Mouse (Mus musculus): ENCODE data around the gene Clic3. TPM values are rescaled to one million over a fixed set of nuclear protein-coding genes. Genes with fewer than 3 reads are reported as not detected.
"Not testable (repeated sequence)": the region's sequence is repeated elsewhere in the genome, so short reads cannot be mapped to it uniquely, and the experiment has no call there.

Gene Clic3
- polyA plus RNA-seq (2012; ENCODE audit: insufficient read depth, insufficient read length, missing spikeins), result not detected in 2 replicates

GRCm38 (mm10) chr2:25456205-25456953, at the start of gene Clic3:
Gene Clic3 (plus strand): TSS chr2:25456838.
- Histone ChIP-seq H3K4me3 (ENCODE audit: insufficient read depth, low read depth, low read length) (no peak within 1 kb of the TSS), H3K27ac (replicated peaks; ENCODE audit: low read depth, low read length) (no peak within 1 kb of the TSS), H3K4me1 (ENCODE audit: control insufficient read depth, insufficient read depth, insufficient read length, low read length) (peaks cover 3% of the 10 kb centered on the region)

GRCm38 (mm10) chr2:25408908-25409307, 47.7 kb upstream of the Clic3 start:
- Histone ChIP-seq H3K27ac (replicated peaks; ENCODE audit: low read depth, low read length) (no peak overlapping the region), H3K4me1 (ENCODE audit: control insufficient read depth, insufficient read depth, insufficient read length, low read length) (no peaks in the 10 kb centered on the region), H3K4me3 (ENCODE audit: insufficient read depth, low read depth, low read length) (no peak overlapping the region)

GRCm38 (mm10) chr2:25413436-25413835, 43.2 kb upstream of the Clic3 start:
- H3K4me1 ChIP-seq (ENCODE audit: control insufficient read depth, insufficient read depth, insufficient read length, low read length); H3K27ac ChIP-seq (replicated peaks; ENCODE audit: low read depth, low read length); H3K4me3 ChIP-seq (ENCODE audit: insufficient read depth, low read depth, low read length): not testable (repeated sequence)

- no peak overlapping the region for H3K4me3 ChIP-seq (ENCODE audit: insufficient read depth, low read depth, low read length)
- H3K27ac ChIP-seq (replicated peaks; ENCODE audit: low read depth, low read length), result 0 out of 2 replicates have a peak overlapping the region, but pooled peaks have one; percentile 32
- H3K4me1 ChIP-seq (ENCODE audit: control insufficient read depth, insufficient read depth, insufficient read length, low read length), result peaks cover 5% of the 10 kb centered on the region
Measured at GRCm38 (mm10) chr2:25417426-25417825, 39.2 kb upstream of the Clic3 start.

- no peak overlapping the region for H3K4me3 ChIP-seq (ENCODE audit: insufficient read depth, low read depth, low read length)
- peaks cover 2% of the 10 kb centered on the region for H3K4me1 ChIP-seq (ENCODE audit: control insufficient read depth, insufficient read depth, insufficient read length, low read length)
- no peak overlapping the region for H3K27ac ChIP-seq (replicated peaks; ENCODE audit: low read depth, low read length)
Measured at GRCm38 (mm10) chr2:25421896-25422295, 34.7 kb upstream of the Clic3 start.

GRCm38 (mm10) chr2:25422587-25423410, 33.8 kb upstream of the Clic3 start, which contains the start of gene Fut7:
Gene Fut7 (plus strand): TSS chr2:25423267.
- Histone ChIP-seq H3K27ac (replicated peaks; ENCODE audit: low read depth, low read length) (peak within 1 kb of the TSS; percentile 60; the same call in 1 of the 2 replicates), H3K4me3 (ENCODE audit: insufficient read depth, low read depth, low read length) (no peak within 1 kb of the TSS), H3K4me1 (ENCODE audit: control insufficient read depth, insufficient read depth, insufficient read length, low read length) (no peaks in the 10 kb centered on the region)

GRCm38 (mm10) chr2:25423626-25424025, 33.0 kb upstream of the Clic3 start:
- no peak overlapping the region for H3K27ac ChIP-seq (replicated peaks; ENCODE audit: low read depth, low read length)
- peaks cover 2% of the 10 kb centered on the region; the same call in 1 of the 2 replicates for H3K4me1 ChIP-seq (ENCODE audit: control insufficient read depth, insufficient read depth, insufficient read length, low read length)
- H3K4me3 ChIP-seq (ENCODE audit: insufficient read depth, low read depth, low read length), result no peak overlapping the region

GRCm38 (mm10) chr2:25425481-25425880, 31.2 kb upstream of the Clic3 start:
- peaks cover 2% of the 10 kb centered on the region; the same call in 1 of the 2 replicates for H3K4me1 ChIP-seq (ENCODE audit: control insufficient read depth, insufficient read depth, insufficient read length, low read length)
- H3K4me3 ChIP-seq (ENCODE audit: insufficient read depth, low read depth, low read length), result no peak overlapping the region
- H3K27ac ChIP-seq (replicated peaks; ENCODE audit: low read depth, low read length), result no peak overlapping the region

GRCm38 (mm10) chr2:25426721-25427191, 29.9 kb upstream of the Clic3 start:
- Histone ChIP-seq H3K27ac (replicated peaks; ENCODE audit: low read depth, low read length) (no peak overlapping the region), H3K4me3 (ENCODE audit: insufficient read depth, low read depth, low read length) (no peak overlapping the region), H3K4me1 (ENCODE audit: control insufficient read depth, insufficient read depth, insufficient read length, low read length) (peaks cover 2% of the 10 kb centered on the region; the same call in 1 of the 2 replicates)

- H3K4me3 ChIP-seq (ENCODE audit: insufficient read depth, low read depth, low read length), result no peak overlapping the region
- no peak overlapping the region for H3K27ac ChIP-seq (replicated peaks; ENCODE audit: low read depth, low read length)
- peaks cover 2% of the 10 kb centered on the region; the same call in 1 of the 2 replicates for H3K4me1 ChIP-seq (ENCODE audit: control insufficient read depth, insufficient read depth, insufficient read length, low read length)
Measured at GRCm38 (mm10) chr2:25427256-25427655, 29.4 kb upstream of the Clic3 start.

GRCm38 (mm10) chr2:25428442-25429236, 28.0 kb upstream of the Clic3 start, which contains the start of gene Abca2:
Gene Abca2 (plus strand): TSS chr2:25428703.
- no peak within 1 kb of the TSS for H3K27ac ChIP-seq (replicated peaks; ENCODE audit: low read depth, low read length)
- H3K4me3 ChIP-seq (ENCODE audit: insufficient read depth, low read depth, low read length), result peak within 1 kb of the TSS; percentile 76
- peaks cover 2% of the 10 kb centered on the region; the same call in 1 of the 2 replicates for H3K4me1 ChIP-seq (ENCODE audit: control insufficient read depth, insufficient read depth, insufficient read length, low read length)

GRCm38 (mm10) chr2:25429435-25430180, 27.0 kb upstream of the Clic3 start:
- Histone ChIP-seq H3K4me3 (ENCODE audit: insufficient read depth, low read depth, low read length) (peak overlapping the region; percentile 76), H3K4me1 (ENCODE audit: control insufficient read depth, insufficient read depth, insufficient read length, low read length) (peaks cover 2% of the 10 kb centered on the region; the same call in 1 of the 2 replicates), H3K27ac (replicated peaks; ENCODE audit: low read depth, low read length) (no peak overlapping the region)

- Histone ChIP-seq H3K4me3 (ENCODE audit: insufficient read depth, low read depth, low read length) (no peak overlapping the region), H3K27ac (replicated peaks; ENCODE audit: low read depth, low read length) (no peak overlapping the region), H3K4me1 (ENCODE audit: control insufficient read depth, insufficient read depth, insufficient read length, low read length) (peaks cover 2% of the 10 kb centered on the region; the same call in 1 of the 2 replicates)
Measured at GRCm38 (mm10) chr2:25430395-25431233, 26.0 kb upstream of the Clic3 start.

All from brown adipose tissue, adult 24 weeks (tissue).